ENCODE assay signal across 14 mouse cellular contexts in genomic region chr5:104988000-104988399, GRCm38 (mm10). TPM values are rescaled to one million over a fixed set of nuclear protein-coding genes. Genes with fewer than 3 reads are reported as not detected.
DNase-seq lines count a peak whose midpoint lies in the region; ATAC-seq lines count a peak whose summit lies in the region.
"Had no signal": no experiment of that assay in that cellular context is flagged by ENCODE, and none has a peak within 500 bp of the region (broad histone marks: within the 10 kb centered on the region; RNA-seq: fewer than 3 reads in every experiment).

No protein-coding gene starts in this region.

- H3K27me3 ChIP-seq in kidney, embryonic 15.5 days, result no peaks in the 10 kb centered on the region
- H3K27me3 ChIP-seq: hindbrain, embryonic 13.5 days; megakaryocyte, embryonic 14.5 days; Patski had no signal

- 64% methylated on average over 2 of the region's 2 CpGs for WGBS in kidney, embryonic 15.5 days

- no peaks in the 10 kb centered on the region for H3K9me3 ChIP-seq in kidney, embryonic 15.5 days (replicated peaks)
- H3K9me3 ChIP-seq: hindbrain, embryonic 13.5 days had no signal

- H3K4me1 ChIP-seq in kidney, embryonic 15.5 days, result no peaks in the 10 kb centered on the region
- H3K4me1 ChIP-seq: hindbrain, embryonic 13.5 days had no signal

- DNase-seq in kidney, adult 11 months, result peak; percentile 3
- peak; percentile 61 for DNase-seq in adipocyte (ENCODE audit: low spot score)
- DNase-seq in heart, postnatal 14 days, result peak; percentile 16 to 31
- DNase-seq in lung, postnatal 36 days, result peak; percentile 60
- no peak for DNase-seq in thymus, postnatal 10 days (ENCODE audit: low spot score in 2 of 2)
- DNase-seq: cerebellum, adult 2 months; right cerebral cortex, postnatal 4 days had no signal

- no peaks in the 10 kb centered on the region for H3K36me3 ChIP-seq in kidney, embryonic 15.5 days
- H3K36me3 ChIP-seq: hindbrain, embryonic 13.5 days had no signal

- intact Hi-C loops in heart, postnatal 14 days (cut with DNase I), result loop anchor here (5.0 kb wide), 1 partner anchor 169 kb away; no protein-coding TSS in a partner anchor

- H3K4me2 ChIP-seq in kidney, embryonic 15.5 days, result no peak overlapping the region
- H3K4me2 ChIP-seq: hindbrain, embryonic 13.5 days; liver, embryonic 11.5 days had no signal

- H3K4me3 ChIP-seq in kidney, embryonic 15.5 days (replicated peaks), result no peak overlapping the region
- H3K4me3 ChIP-seq: hindbrain, embryonic 13.5 days; megakaryocyte, embryonic 14.5 days; myocyte had no signal

- H3K27ac ChIP-seq in kidney, embryonic 15.5 days, result no peak overlapping the region
- H3K27ac ChIP-seq: hindbrain, embryonic 13.5 days had no signal

- H3K9ac ChIP-seq in kidney, embryonic 15.5 days, result no peak overlapping the region
- H3K9ac ChIP-seq: hindbrain, embryonic 13.5 days had no signal

- no peak for ATAC-seq in kidney, embryonic 15.5 days (replicated peaks; ENCODE audit: low FRiP score)
- ATAC-seq in cerebellum, adult (ENCODE audit: insufficient number of reproducible peaks, low FRiP score, low TSS enrichment), result no peak
- ATAC-seq: Patski had no signal

RNA-seq across cellular contexts. Expression of gene Abcg3, which starts 5.5 kb away (rescaled TPM):
- 1.3 TPM in 2 replicates for polyA plus RNA-seq in kidney, embryonic 15.5 days (2015; fragmentation: Nextera tagmentation; extraction: Ambion mirVana)
- under 1 TPM; 0.33 to 0.88 TPM for total RNA-seq in heart, postnatal 14 days (2021)
- polyA plus RNA-seq: myocyte, Patski had no signal

Comparison
In these comparisons a context has a peak if more than half of its experiments do, and no peak if none do; other contexts are left out.
1. DNase-seq: peak in kidney, adult 11 months (single experiment), adipocyte (single experiment), heart, postnatal 14 days (2 of 2) and lung, postnatal 36 days (single experiment); none in thymus, postnatal 10 days (0 of 2).